Mouse (Mus musculus) kidney, embryonic 14.5 days (tissue): Measurements from ENCODE around the gene Trim17. TPM values are rescaled to one million over a fixed set of nuclear protein-coding genes. Genes with fewer than 3 reads are reported as not detected.

Experiments used
- ATAC-seq: fragments of 200-750 bp; cut with Nextera tagmentation; 2 replicates; pipeline ENCODE4 v1.8.0; 2017; ENCODE audit warnings: moderate number of reproducible peaks, mild to moderate bottlenecking, moderate TSS enrichment, moderate library complexity; ENCODE audit not compliant: low FRiP score, low TSS enrichment
- H3K27ac ChIP-seq: fragments of 300-500 bp; sonication (generic); 2 replicates; pipeline ENCODE4 v1.5.1; 2014; ENCODE audit warnings: low read depth, mild to moderate bottlenecking, low read length, moderate library complexity, mixed read lengths
- H3K27me3 ChIP-seq: fragments of 300-500 bp; sonication (generic); 2 replicates; pipeline ENCODE4 v1.6.1; 2014; ENCODE audit warnings: mild to moderate bottlenecking, low read length; ENCODE audit not compliant: control insufficient read depth, insufficient read depth
- H3K36me3 ChIP-seq: fragments of 300-500 bp; sonication (generic); 2 replicates; pipeline ENCODE4 v1.6.1; 2014; ENCODE audit warnings: low read length, mixed read lengths; ENCODE audit not compliant: control insufficient read depth, insufficient read depth
- H3K4me1 ChIP-seq: fragments of 300-500 bp; sonication (generic); 2 replicates; pipeline ENCODE4 v1.6.1; 2014; ENCODE audit warnings: low read length, mixed read lengths; ENCODE audit not compliant: control insufficient read depth, insufficient read depth
- H3K4me2 ChIP-seq: fragments of 300-500 bp; sonication (generic); replicated peaks from 2 replicates; pipeline ENCODE4 v1.6.1; 2014; ENCODE audit warnings: low read depth, mild to moderate bottlenecking, low read length
- H3K4me3 ChIP-seq: fragments of 300-500 bp; sonication (generic); 2 replicates; pipeline ENCODE4 v1.5.1; 2014; ENCODE audit warnings: mild to moderate bottlenecking, low read length
- H3K9ac ChIP-seq: fragments of 300-500 bp; sonication (generic); 2 replicates; pipeline ENCODE4 v1.6.1; 2014; ENCODE audit warnings: low read depth, mild to moderate bottlenecking, low read length, moderate library complexity
- H3K9me3 ChIP-seq: fragments of 300-500 bp; sonication (generic); 2 replicates; pipeline ENCODE4 v1.6.1; 2016; ENCODE audit warnings: low read length; ENCODE audit not compliant: control insufficient read depth
- WGBS: fragments of 180-500 bp; shearing (Covaris S2); extraction: QIAGEN DNeasy Blood & Tissue Kit; methylation state at CpG from one replicate; pipeline ENCODE4 v1.1.7; 2014; 5-methylcytosine and 5-hydroxymethylcytosine counted together
- polyA plus RNA-seq: library from polyadenylated mRNA; unstranded; fragments of >200 nt; fragmentation: Nextera tagmentation; extraction: Ambion mirVana; gene quantifications from 2 replicates; pipeline ENCODE4 v1.2.1, GENCODE M21; 2014

Trim17 gene
- polyA plus RNA-seq, 1 experiment from 2014 or later: 0.65 TPM

DNA sequence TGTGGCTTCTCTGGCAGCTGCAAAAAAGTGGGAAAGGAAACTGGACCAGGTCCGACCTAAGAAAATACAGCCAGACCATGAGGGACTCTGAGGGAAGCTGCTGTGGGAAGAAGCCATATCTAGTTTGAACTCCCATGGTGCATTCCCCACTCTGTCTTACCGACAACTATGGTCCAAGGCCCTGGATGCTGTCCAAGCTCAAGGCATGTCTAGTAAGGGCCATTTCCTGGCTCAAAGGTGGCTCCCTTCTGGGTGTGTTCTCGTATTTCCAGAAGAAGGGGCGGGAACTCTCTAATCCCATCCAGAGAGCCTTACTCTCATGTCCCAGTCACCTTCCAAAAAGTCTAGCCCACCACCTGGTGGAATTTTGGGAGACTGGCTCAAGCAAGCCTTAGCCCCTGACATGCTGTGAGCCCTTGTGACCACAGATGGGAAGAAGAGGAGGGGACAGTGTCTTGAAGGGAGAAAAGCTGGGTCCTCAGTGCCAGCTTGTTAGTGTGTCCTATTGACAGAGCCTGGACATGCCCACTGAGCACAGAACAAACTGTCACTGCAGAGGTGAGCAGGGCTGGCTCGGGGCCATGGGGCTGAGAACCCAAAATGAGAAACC is 26.0 kb downstream of the Trim17 start:
- Histone ChIP-seq H3K4me2 (no peak overlapping the region), H3K27me3 (no peaks in the 10 kb centered on the region), H3K36me3 (peaks cover 33% of the 10 kb centered on the region), H3K4me3 (no peak overlapping the region), H3K4me1 (peaks cover 22% of the 10 kb centered on the region), H3K9me3 (no peaks in the 10 kb centered on the region), H3K27ac (no peak overlapping the region), H3K9ac (no peak overlapping the region)
- WGBS: 62% methylated on average over 5 of the region's 5 CpGs
- no peak for ATAC-seq

- no peak overlapping the region for H3K27ac ChIP-seq
- ATAC-seq: no peak
- peaks cover 46% of the 10 kb centered on the region for H3K36me3 ChIP-seq
These were observed 27.3 kb downstream of the Trim17 start for GRCm38 (mm10) chr11:58981541-58982447.

DNA sequence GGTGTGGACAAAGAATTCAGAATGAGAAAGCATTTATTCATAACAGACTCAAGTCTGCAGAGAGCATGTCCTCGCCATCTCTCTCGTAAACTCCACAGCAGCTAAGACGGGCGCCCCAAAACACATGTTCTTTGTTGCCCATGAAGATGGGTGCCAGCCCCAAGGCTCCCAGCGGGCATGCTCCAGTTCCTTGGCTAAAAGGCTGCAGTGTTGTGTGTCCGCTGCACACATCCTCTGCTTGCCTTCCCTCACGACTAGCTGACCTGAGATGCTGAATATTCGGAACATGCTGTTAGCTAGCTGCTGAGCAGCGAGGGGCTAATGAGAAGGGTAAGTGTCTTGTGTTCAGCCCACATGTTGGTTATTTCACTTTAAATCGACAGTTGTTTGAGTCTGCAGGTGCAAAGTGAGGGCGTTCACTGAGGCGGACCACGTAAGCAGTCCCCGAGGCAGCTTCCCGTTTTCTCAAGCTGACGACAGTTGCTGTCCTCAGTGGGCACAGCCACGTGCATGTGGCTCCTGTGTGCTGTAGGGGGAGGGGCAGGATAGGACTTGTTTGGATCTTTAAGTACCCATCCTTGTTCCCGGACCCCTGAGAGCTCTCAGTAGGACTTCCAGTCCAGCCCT is 28.1 kb downstream of the Trim17 start:
- peaks cover 54% of the 10 kb centered on the region for H3K36me3 ChIP-seq

More at GRCm38 (mm10) chr11:58981541-58982447, 27.3 kb downstream of the Trim17 start:
- Histone ChIP-seq H3K9me3 (no peaks in the 10 kb centered on the region), H3K4me3 (no peak overlapping the region), H3K9ac (no peak overlapping the region), H3K27me3 (no peaks in the 10 kb centered on the region), H3K4me1 (peaks cover 22% of the 10 kb centered on the region), H3K4me2 (no peak overlapping the region)
- WGBS: 40% methylated on average over 14 of the region's 14 CpGs

DNA sequence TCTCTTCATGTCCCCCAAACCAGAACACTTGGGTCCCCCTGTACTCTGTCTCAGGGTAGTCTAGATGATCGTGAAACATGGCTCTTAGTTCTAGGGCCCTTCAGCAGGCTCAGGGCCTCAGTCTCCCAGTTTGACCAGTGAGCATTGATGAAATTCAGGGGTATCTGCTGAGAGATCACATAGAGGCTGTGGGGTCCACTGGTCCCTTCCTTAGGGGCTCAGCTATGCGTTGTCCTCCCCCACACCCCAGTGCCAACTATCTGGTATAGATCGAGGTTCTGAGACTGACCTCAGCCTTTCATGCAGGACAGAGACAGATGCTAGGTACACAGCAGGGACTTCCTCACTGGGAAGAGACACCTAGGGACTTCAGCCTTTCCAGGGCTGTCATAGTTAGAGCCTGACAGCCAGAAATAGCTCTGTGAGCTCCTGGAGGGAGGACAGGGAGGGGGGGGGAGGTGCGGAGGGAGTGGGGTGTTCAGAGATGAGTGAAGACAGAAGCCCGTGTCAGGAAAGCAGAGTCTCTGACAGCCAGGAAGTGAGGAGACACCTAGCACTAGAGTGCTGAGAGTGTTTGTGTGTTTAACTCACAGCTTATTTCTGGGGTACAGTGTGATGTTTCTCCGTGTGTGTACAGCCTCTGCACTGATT is 29.3 kb downstream of the Trim17 start:
- H3K9me3 ChIP-seq: no peaks in the 10 kb centered on the region
- H3K4me1 ChIP-seq: peaks cover 20% of the 10 kb centered on the region
- no peak overlapping the region for H3K27ac ChIP-seq
- H3K9ac ChIP-seq: no peak overlapping the region
- peaks cover 61% of the 10 kb centered on the region for H3K36me3 ChIP-seq
- H3K4me3 ChIP-seq: no peak overlapping the region
- no peak overlapping the region for H3K4me2 ChIP-seq
- no peak for ATAC-seq
- H3K27me3 ChIP-seq: no peaks in the 10 kb centered on the region
- WGBS: 91% methylated on average over 6 of the region's 6 CpGs

More for the DNA sequence above, 28.1 kb downstream of the Trim17 start:
- no peak for ATAC-seq
- 89% methylated on average over 18 of the region's 18 CpGs for WGBS
- H3K9ac ChIP-seq: no peak overlapping the region
- H3K27me3 ChIP-seq: no peaks in the 10 kb centered on the region
- peaks cover 22% of the 10 kb centered on the region for H3K4me1 ChIP-seq
- no peak overlapping the region for H3K4me3 ChIP-seq
- H3K27ac ChIP-seq: no peak overlapping the region
- no peaks in the 10 kb centered on the region for H3K9me3 ChIP-seq
- H3K4me2 ChIP-seq: no peak overlapping the region

- ATAC-seq: no peak
- Histone ChIP-seq H3K4me2 (no peak overlapping the region), H3K4me1 (peaks cover 12% of the 10 kb centered on the region), H3K27me3 (no peaks in the 10 kb centered on the region), H3K4me3 (no peak overlapping the region), H3K36me3 (peaks cover 69% of the 10 kb centered on the region), H3K27ac (no peak overlapping the region), H3K9ac (no peak overlapping the region), H3K9me3 (no peaks in the 10 kb centered on the region)
- WGBS: 98% methylated on average over 7 of the region's 7 CpGs
These were observed 30.2 kb downstream of the Trim17 start for GRCm38 (mm10) chr11:58984657-58985056.

DNA sequence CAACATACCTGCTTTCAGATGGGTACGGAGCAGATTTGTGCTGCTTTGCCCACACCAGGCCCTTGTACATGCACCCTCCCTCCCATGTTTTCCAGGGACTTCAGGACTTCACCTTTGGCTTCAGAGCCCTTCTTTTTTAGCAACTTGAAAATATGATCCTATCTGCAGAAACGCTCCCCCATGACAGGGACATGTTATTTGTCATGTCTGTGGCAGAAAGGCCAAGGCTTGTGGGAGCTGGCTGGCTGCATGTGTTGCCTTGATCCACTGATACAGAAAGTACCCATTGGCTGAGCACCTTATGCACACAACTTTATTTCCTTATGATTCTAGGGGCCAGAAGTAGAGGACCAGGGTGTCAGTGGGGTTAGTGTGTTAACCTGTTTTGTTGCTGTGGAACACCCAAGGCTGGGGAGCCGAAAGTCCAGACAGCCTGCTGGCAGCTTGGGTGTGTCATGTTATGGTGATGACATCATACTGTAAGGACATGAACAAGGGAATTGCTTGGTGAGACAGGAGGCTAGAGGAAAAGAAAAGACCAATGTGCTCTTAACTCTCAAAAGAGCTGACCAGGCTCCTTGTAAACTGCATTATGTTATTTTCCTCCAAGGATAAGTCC is 30.9 kb downstream of the Trim17 start:
- H3K4me2 ChIP-seq: no peak overlapping the region
- H3K9ac ChIP-seq: no peak overlapping the region
- H3K36me3 ChIP-seq: peaks cover 76% of the 10 kb centered on the region
- no peak for ATAC-seq
- H3K27ac ChIP-seq: no peak overlapping the region
- WGBS: 88% methylated on average over 3 of the region's 3 CpGs
- no peaks in the 10 kb centered on the region for H3K27me3 ChIP-seq
- H3K4me1 ChIP-seq: peaks cover 4% of the 10 kb centered on the region
- no peaks in the 10 kb centered on the region for H3K9me3 ChIP-seq
- no peak overlapping the region for H3K4me3 ChIP-seq

DNA sequence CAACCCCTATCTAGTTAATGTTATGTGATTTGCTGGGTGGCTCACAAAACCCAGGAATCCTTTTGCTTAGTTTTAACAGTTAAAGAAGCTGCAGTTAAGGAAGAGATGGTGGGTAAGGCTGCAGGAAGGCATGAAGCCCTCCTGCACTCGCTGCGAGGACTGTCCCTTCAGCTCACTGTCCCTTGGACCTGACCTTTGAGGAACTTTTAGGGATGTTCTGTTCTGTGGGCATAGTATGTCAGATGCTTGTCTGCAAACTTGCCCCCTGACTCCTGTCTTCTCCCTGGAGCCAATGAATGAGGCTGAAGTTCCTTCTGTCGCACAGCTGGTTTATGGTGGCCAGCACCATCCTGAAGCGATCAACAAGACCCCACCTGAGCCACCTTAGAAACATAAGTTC is 34.7 kb downstream of the Trim17 start:
- peaks cover 64% of the 10 kb centered on the region for H3K36me3 ChIP-seq
- WGBS: 92% methylated on average over 4 of the region's 4 CpGs

DNA sequence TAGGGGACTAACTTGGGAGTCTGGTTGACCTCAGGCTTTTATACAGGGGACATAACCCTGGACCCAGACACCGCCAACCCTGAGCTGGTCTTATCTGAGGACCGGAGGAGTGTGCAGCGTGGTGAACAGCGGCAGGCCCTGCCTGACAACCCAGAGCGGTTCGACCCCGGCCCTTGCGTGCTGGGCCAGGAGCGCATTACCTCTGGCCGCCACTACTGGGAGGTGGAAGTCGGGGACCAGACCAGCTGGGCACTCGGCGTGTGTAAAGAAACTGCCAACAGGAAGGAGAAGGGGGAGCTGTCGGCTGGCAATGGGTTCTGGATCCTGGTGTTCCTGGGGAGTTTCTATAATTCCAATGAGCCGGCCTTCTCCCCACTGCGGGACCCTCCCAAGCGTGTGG is 35.7 kb downstream of the Trim17 start:
- Histone ChIP-seq H3K4me3 (no peak overlapping the region), H3K9me3 (no peaks in the 10 kb centered on the region), H3K9ac (no peak overlapping the region), H3K36me3 (peaks cover 55% of the 10 kb centered on the region), H3K4me2 (no peak overlapping the region), H3K27me3 (no peaks in the 10 kb centered on the region), H3K4me1 (no peaks in the 10 kb centered on the region), H3K27ac (no peak overlapping the region)
- no peak for ATAC-seq
- WGBS: 90% methylated on average over 17 of the region's 17 CpGs

More for the DNA sequence above, 34.7 kb downstream of the Trim17 start:
- Histone ChIP-seq H3K4me2 (no peak overlapping the region), H3K9ac (no peak overlapping the region), H3K4me1 (no peaks in the 10 kb centered on the region), H3K27me3 (no peaks in the 10 kb centered on the region), H3K9me3 (no peaks in the 10 kb centered on the region), H3K4me3 (no peak overlapping the region), H3K27ac (no peak overlapping the region)
- no peak for ATAC-seq
